Mouse (Mus musculus) megakaryocyte, embryonic 14.5 days (primary cell): Measurements from ENCODE around the gene Fzd5.

Experiments used
- FLI1 ChIP-seq: IDR thresholded peaks from 2 replicates; pipeline ENCODE4 v1.6.1; 2012; ENCODE audit warnings: low read length, inconsistent platforms, mixed read lengths
- GATA1 ChIP-seq: IDR thresholded peaks from 3 replicates; pipeline ENCODE4 v1.6.1; 2012; ENCODE audit warnings: mixed read lengths, low read length, inconsistent platforms, borderline replicate concordance

- no peak for TF ChIP-seq GATA1
- no peak for TF ChIP-seq FLI1
Observed at GRCm38 (mm10) chr1:64753668-64754067, 16.1 kb upstream of the Fzd5 start.
